Mouse (Mus musculus): ENCODE results near the gene Cdh23.

GRCm38 (mm10) chr10:60289216-60289615 lies 407.1 kb downstream of the Cdh23 start:
- TF ChIP-seq EP300 (IDR thresholded peaks at IDR 0.05) = no peak
- no peak for TF ChIP-seq CTCF (IDR thresholded peaks at IDR 0.05)

All from lung, postnatal 0 days (tissue).